17 mouse cellular contexts compared by ENCODE assay signal in the genomic region with DNA sequence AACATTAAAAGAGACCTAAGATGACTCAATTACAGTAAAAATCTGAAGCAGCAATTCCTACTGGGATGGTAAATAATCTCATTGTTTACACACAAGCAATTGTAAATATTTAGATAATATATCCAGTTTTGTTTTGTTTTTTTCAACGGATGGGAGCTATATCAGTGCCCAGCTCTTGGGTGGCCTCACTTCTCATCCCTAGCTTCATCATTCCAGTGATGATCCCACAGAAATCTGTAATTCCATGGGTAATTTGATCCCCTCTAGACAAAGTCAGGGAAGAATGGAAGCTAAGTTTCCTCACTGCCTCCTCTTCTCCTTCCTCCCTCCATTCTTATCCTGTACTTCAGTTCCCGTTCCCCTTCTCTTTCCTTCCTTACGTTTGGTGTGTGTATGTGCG.
"Had no signal": no experiment of that assay in that cellular context is flagged by ENCODE, and none has a peak within 500 bp of the region (broad histone marks: within the 10 kb centered on the region; RNA-seq: fewer than 3 reads in every experiment).

No protein-coding gene starts in this region.

- H3K27me3 ChIP-seq: liver, embryonic 13.5 days; liver, embryonic 15.5 days; megakaryocyte, embryonic 14.5 days; midbrain, embryonic 13.5 days; midbrain, embryonic 15.5 days; neural tube, embryonic 12.5 days; stomach, embryonic 15.5 days had no signal

- H3K9me3 ChIP-seq: liver, embryonic 13.5 days; liver, embryonic 15.5 days; megakaryocyte, embryonic 14.5 days; midbrain, embryonic 13.5 days; midbrain, embryonic 15.5 days; neural tube, embryonic 12.5 days; stomach, embryonic 15.5 days had no signal

- DNase-seq: liver; liver, embryonic 13.5 days; liver, postnatal 0 days; lung, postnatal 36 days; right cerebral cortex, postnatal 14 days; thymus, adult 2 months; thymus, postnatal 25 days; thymus, postnatal 4 days had no signal

- H3K27ac ChIP-seq: liver, embryonic 13.5 days; liver, embryonic 15.5 days; macrophage; midbrain, embryonic 13.5 days; midbrain, embryonic 15.5 days; neural tube, embryonic 12.5 days had no signal

- H3K9ac ChIP-seq: liver, embryonic 13.5 days; liver, embryonic 15.5 days; liver, postnatal 0 days; midbrain, embryonic 13.5 days; midbrain, embryonic 15.5 days; neural tube, embryonic 12.5 days; stomach, embryonic 15.5 days had no signal

- H3K4me1 ChIP-seq: liver, embryonic 13.5 days; liver, embryonic 15.5 days; megakaryocyte, embryonic 14.5 days; neural tube, embryonic 12.5 days had no signal

- ATAC-seq: liver, postnatal 0 days; midbrain, embryonic 13.5 days; midbrain, embryonic 15.5 days had no signal

- H3K4me3 ChIP-seq: liver, embryonic 13.5 days; liver, embryonic 15.5 days; megakaryocyte, embryonic 14.5 days; midbrain, embryonic 13.5 days; midbrain, embryonic 15.5 days; neural tube, embryonic 12.5 days; stomach, embryonic 15.5 days had no signal

- H3K36me3 ChIP-seq: liver, embryonic 13.5 days; liver, embryonic 15.5 days; midbrain, embryonic 13.5 days; midbrain, embryonic 15.5 days; neural tube, embryonic 12.5 days; stomach, embryonic 15.5 days had no signal

- H3K4me2 ChIP-seq: liver, embryonic 11.5 days; liver, embryonic 13.5 days; liver, embryonic 15.5 days; midbrain, embryonic 11.5 days; midbrain, embryonic 13.5 days; midbrain, embryonic 15.5 days; neural tube, embryonic 12.5 days; stomach, embryonic 15.5 days had no signal
